Mouse (Mus musculus): Measurements from ENCODE around the gene Map2k6.

DNA sequence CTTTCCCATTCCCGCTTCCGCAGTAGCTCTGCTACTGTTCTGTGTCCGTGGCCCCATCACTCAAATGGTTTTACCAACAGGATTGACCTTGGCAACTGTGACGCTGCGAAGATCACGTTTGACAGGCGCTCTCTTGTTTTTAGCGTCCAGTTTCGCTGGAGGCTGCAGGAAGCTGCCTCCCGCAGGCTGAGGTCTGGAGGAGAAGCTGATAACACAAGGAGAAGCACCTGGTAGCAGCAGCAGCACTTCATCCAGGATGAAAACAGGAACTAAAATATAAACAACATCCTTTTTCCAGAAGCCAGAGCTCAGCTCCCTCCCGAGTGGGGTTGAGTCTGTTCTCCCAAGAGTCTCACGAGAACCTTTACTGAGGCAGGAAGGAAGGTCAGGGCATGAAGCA is 164.3 kb downstream of the Map2k6 start:
- no peak for TF ChIP-seq EP300 (IDR thresholded peaks at IDR 0.05; ENCODE audit: low read depth)
- no peak for TF ChIP-seq CTCF (IDR thresholded peaks at IDR 0.05; ENCODE audit: low read depth)
